Mouse (Mus musculus) cortical plate, adult 2 months (tissue): ENCODE results near the gene Sh3d19.
"Not testable (repeated sequence)": the region's sequence is repeated elsewhere in the genome, so short reads cannot be mapped to it uniquely, and the experiment has no call there.

ENCODE experiments used
- CTCF ChIP-seq: fragments of 200-500 bp; IDR thresholded peaks from 2 replicates; pipeline ENCODE4 v1.5.1; 2011; ENCODE audit warnings: mild to moderate bottlenecking, control low read depth, low read length; ENCODE audit not compliant: insufficient read depth; ENCODE audit errors: extremely low read depth
- POLR2A ChIP-seq: fragments of 200-500 bp; IDR thresholded peaks from 2 replicates; pipeline ENCODE4 v1.6.1; 2011; ENCODE audit warnings: mild to moderate bottlenecking, low read length, control low read depth; ENCODE audit not compliant: insufficient read depth; ENCODE audit errors: extremely low read depth

DNA sequence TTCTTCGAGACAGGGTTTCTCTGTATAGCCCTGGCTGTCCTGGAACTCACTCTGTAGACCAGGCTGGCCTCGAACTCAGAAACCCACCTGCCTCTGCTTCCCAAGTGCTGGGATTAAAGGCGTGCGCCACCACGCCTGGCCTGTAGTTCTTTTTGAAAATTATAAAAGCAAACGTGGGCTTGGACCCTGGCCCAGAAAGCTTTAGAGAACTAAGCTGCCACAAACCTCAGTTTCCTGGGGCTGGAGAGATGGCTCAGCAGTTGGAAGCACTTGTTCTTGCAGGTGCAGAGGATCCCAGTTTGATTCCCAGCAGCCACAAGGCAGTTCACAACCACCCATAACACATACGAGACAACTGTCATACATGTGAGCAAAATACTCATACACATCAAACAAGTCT is 133.5 kb downstream of the Sh3d19 start:
- not testable (repeated sequence) for TF ChIP-seq CTCF, POLR2A
